In the genomic region with DNA sequence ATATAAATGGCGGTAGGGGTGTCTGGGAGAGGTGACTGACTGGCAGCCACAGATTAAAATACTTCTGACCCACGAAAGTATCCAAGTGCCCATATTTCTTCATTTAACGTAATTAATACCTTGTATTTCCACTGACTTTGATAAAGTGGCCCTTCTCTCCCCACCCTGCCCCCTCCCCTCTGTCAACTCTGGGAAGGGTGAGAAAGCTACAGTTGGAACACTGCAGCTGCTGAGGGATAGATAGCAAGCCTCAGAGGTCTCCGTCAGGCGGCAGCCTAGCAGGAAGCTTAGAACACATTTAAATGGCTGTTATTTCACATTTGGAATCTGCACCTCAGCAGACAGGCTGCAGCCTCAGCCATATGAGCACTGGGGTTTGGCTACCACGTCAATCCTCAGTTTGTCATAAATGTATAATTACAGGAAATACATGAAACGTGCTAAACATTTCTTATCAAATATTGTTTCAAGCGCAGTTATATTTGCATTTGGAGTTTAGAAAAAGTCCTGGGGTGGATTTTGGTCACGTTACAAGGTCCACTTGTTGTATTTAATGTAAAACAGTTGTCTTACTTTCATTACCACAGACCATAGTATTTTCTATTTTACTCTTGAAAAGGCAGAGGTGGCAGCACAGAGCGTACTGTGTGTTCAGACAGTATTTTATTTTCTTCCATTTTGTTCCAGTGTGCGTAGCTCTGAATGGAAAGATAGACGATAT, we compare ENCODE assay signal across 10 mouse cellular contexts.
DNase-seq lines count a peak whose midpoint lies in the region; ATAC-seq and TF ChIP-seq lines count a peak whose summit lies in the region.
"Had no signal": no experiment of that assay in that cellular context is flagged by ENCODE, and none has a peak within 500 bp of the region (broad histone marks: within the 10 kb centered on the region; RNA-seq: fewer than 3 reads in every experiment).

No protein-coding gene starts in this region.

- 62% methylated on average over 12 of the region's 12 CpGs for WGBS in kidney, adult 2 months
- WGBS in embryonic facial prominence, embryonic 15.5 days: 40% methylated on average over 12 of the region's 12 CpGs
- WGBS in forebrain, embryonic 10.5 days: 83% methylated on average over 12 of the region's 12 CpGs

- no peaks in the 10 kb centered on the region for H3K27me3 ChIP-seq in kidney, adult 2 months (replicated peaks; ENCODE audit: control insufficient read depth, insufficient read depth, low read length)
- H3K27me3 ChIP-seq in embryonic facial prominence, embryonic 15.5 days: no peaks in the 10 kb centered on the region
- no peaks in the 10 kb centered on the region for H3K27me3 ChIP-seq in forebrain, embryonic 10.5 days (ENCODE audit: poor library complexity, severe bottlenecking)

- peak overlapping the region; percentile 21; the same call in 1 of the 2 replicates for H3K4me2 ChIP-seq in embryonic facial prominence, embryonic 15.5 days (replicated peaks)

- no peak for ATAC-seq in embryonic facial prominence, embryonic 15.5 days (ENCODE audit: insufficient number of reproducible peaks, low FRiP score, low TSS enrichment, low read depth)

- H3K9me3 ChIP-seq in embryonic facial prominence, embryonic 15.5 days (replicated peaks): no peaks in the 10 kb centered on the region
- no peaks in the 10 kb centered on the region for H3K9me3 ChIP-seq in forebrain, embryonic 10.5 days
- H3K9me3 ChIP-seq: midbrain, embryonic 10.5 days had no signal

- no peaks in the 10 kb centered on the region for H3K36me3 ChIP-seq in kidney, adult 2 months (ENCODE audit: control insufficient read depth, insufficient read depth, low read length)
- H3K36me3 ChIP-seq in embryonic facial prominence, embryonic 15.5 days: no peaks in the 10 kb centered on the region
- H3K36me3 ChIP-seq in forebrain, embryonic 10.5 days (replicated peaks): no peaks in the 10 kb centered on the region
- H3K36me3 ChIP-seq: midbrain, embryonic 10.5 days had no signal

- no peak overlapping the region for H3K9ac ChIP-seq in embryonic facial prominence, embryonic 15.5 days

- no peak overlapping the region for H3K4me3 ChIP-seq in kidney, adult 2 months (ENCODE audit: insufficient read depth, low read depth, low read length)
- H3K4me3 ChIP-seq in embryonic facial prominence, embryonic 15.5 days (replicated peaks): no peak overlapping the region
- H3K4me3 ChIP-seq in forebrain, embryonic 10.5 days: no peak overlapping the region
- H3K4me3 ChIP-seq: midbrain, embryonic 10.5 days had no signal

- H3K4me1 ChIP-seq in kidney, adult 2 months (ENCODE audit: control insufficient read depth, insufficient read depth, low read length): peaks cover 11% of the 10 kb centered on the region; the same call in 1 of the 2 replicates
- H3K4me1 ChIP-seq in embryonic facial prominence, embryonic 15.5 days: peaks cover 21% of the 10 kb centered on the region; the same call in 1 of the 2 replicates
- H3K4me1 ChIP-seq in forebrain, embryonic 10.5 days: peaks cover 60% of the 10 kb centered on the region

- H3K27ac ChIP-seq in kidney, adult 2 months (ENCODE audit: insufficient read depth, low read depth, low read length): peak overlapping the region; percentile 24; the same call in 1 of the 2 replicates
- peak overlapping the region; percentile 63 for H3K27ac ChIP-seq in embryonic facial prominence, embryonic 15.5 days (replicated peaks)
- no peak overlapping the region for H3K27ac ChIP-seq in forebrain, embryonic 10.5 days
- H3K27ac ChIP-seq: midbrain, embryonic 10.5 days had no signal

- no peak for TF ChIP-seq POLR2A in kidney, adult 2 months (IDR thresholded peaks at IDR 0.05; ENCODE audit: low read depth, low read length)

- no peak for DNase-seq in kidney, adult 2 months
- DNase-seq in kidney, postnatal 14 days: no peak
- DNase-seq in MEL-GATA-1-ER (ENCODE audit: extremely low read depth, low read depth) (peak; percentile 70), liver (peak; percentile 57)
- no peak for DNase-seq in forebrain, embryonic 10.5 days (ENCODE audit: extremely low spot score, low spot score)
- no peak for DNase-seq in adrenal gland, postnatal 4 days (ENCODE audit: low spot score in 2 of 2)
- no peak for DNase-seq in gastrocnemius, adult 18-20 months (ENCODE audit: low spot score)
- DNase-seq: gastrocnemius, postnatal 14 days had no signal

- no peak for TF ChIP-seq CTCF in kidney, adult 2 months (conservative IDR thresholded peaks at IDR 0.05; ENCODE audit: insufficient read depth, insufficient read length, low read depth, low read length)

Comparison
In these comparisons a context has a peak if more than half of its experiments do, and no peak if none do; other contexts are left out.
1. DNase-seq: peak in MEL-GATA-1-ER (single experiment) and liver (single experiment); none in kidney, adult 2 months (single experiment), kidney, postnatal 14 days (single experiment), forebrain, embryonic 10.5 days (single experiment), adrenal gland, postnatal 4 days (0 of 2) and gastrocnemius, adult 18-20 months (single experiment).